Mouse (Mus musculus): ENCODE measurements around the gene Mphosph9.

DNA sequence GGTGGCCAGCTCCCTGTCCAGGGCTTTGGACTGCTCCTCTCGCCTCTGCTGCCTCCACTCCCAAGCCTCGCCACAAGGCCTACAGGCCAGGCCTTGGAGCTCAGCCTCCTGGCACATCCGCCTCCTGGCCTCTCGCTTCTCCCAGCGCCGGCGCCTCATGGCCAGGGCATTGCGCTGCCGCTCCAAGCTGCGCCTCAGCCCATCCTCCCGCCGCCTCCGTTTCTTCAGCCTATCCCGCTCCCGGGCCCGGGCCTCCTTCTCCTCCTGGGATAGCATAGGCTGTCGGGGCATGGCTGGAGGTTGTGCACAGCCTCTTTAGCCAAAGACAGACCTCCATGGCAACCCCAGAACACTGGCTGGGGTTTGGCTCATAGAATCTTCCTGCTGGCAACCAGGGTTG lies 21.4 kb upstream of the Mphosph9 start:
- no peak for TF ChIP-seq MAFK (IDR thresholded peaks at IDR 0.05; ENCODE audit: insufficient replicate concordance, low read length)
- no peak for TF ChIP-seq RAD21 (IDR thresholded peaks at IDR 0.05; ENCODE audit: low read depth, low read length)
- TF ChIP-seq POLR2A (IDR thresholded peaks at IDR 0.05; ENCODE audit: low read depth, low read length): no peak
- no peak for TF ChIP-seq EP300 (IDR thresholded peaks at IDR 0.05; ENCODE audit: low read length)
- TF ChIP-seq CHD1 (IDR thresholded peaks at IDR 0.05; ENCODE audit: low read depth, low read length): no peak
- TF ChIP-seq MXI1 (IDR thresholded peaks at IDR 0.05; ENCODE audit: low read depth, low read length): no peak
- no peak for TF ChIP-seq CTCF (conservative IDR thresholded peaks at IDR 0.05 in 1 of 2, IDR thresholded peaks at IDR 0.05 in 1 of 2; ENCODE audit: low read depth in 2 of 2, low read length in 2 of 2)
- TF ChIP-seq ELF1 (IDR thresholded peaks at IDR 0.05; ENCODE audit: low read depth, low read length): no peak
- no peak for TF ChIP-seq SMC3 (IDR thresholded peaks at IDR 0.05; ENCODE audit: low read depth, low read length)
- no peak for TF ChIP-seq POLR2AphosphoS2 (IDR thresholded peaks at IDR 0.05; ENCODE audit: low read depth, low read length)
- TF ChIP-seq USF1 (IDR thresholded peaks at IDR 0.05; ENCODE audit: low read depth, low read length): no peak
- TF ChIP-seq TBP (conservative IDR thresholded peaks at IDR 0.05; ENCODE audit: low read depth, low read length): no peak
- no peak for TF ChIP-seq ZKSCAN1 (IDR thresholded peaks at IDR 0.05; ENCODE audit: borderline replicate concordance, low read depth, low read length)
- no peak for TF ChIP-seq ETS1 (conservative IDR thresholded peaks at IDR 0.05; ENCODE audit: low read depth, low read length)

Data from CH12.LX (cell line).